Mouse (Mus musculus) liver, embryonic 15.5 days (tissue): ENCODE measurements around the gene 1110059G10Rik. TPM values are rescaled to one million over a fixed set of nuclear protein-coding genes. Genes with fewer than 3 reads are reported as not detected.

Experiments used
- ATAC-seq: fragments of 200-750 bp; cut with Nextera tagmentation; 2 replicates; pipeline ENCODE4 v1.8.0; 2017; ENCODE audit warnings: moderate number of reproducible peaks, mild to moderate bottlenecking, moderate library complexity; ENCODE audit not compliant: insufficient read depth
- H3K27ac ChIP-seq: fragments of 300-500 bp; sonication (generic); replicated peaks from 2 replicates; pipeline ENCODE4 v1.5.1; 2015; ENCODE audit warnings: mild to moderate bottlenecking, inconsistent platforms
- H3K27me3 ChIP-seq: fragments of 300-500 bp; sonication (generic); 2 replicates; pipeline ENCODE4 v1.6.1; 2015; ENCODE audit warnings: mild to moderate bottlenecking, inconsistent platforms
- H3K36me3 ChIP-seq: fragments of 300-500 bp; sonication (generic); replicated peaks from 2 replicates; pipeline ENCODE4 v1.6.1; 2015; ENCODE audit warnings: moderate library complexity, mild to moderate bottlenecking, inconsistent platforms
- H3K4me1 ChIP-seq: fragments of 300-500 bp; sonication (generic); replicated peaks from 2 replicates; pipeline ENCODE4 v1.6.1; 2015; ENCODE audit warnings: inconsistent platforms
- H3K4me2 ChIP-seq: fragments of 300-500 bp; sonication (generic); 2 replicates; pipeline ENCODE4 v1.6.1; 2015; ENCODE audit warnings: moderate library complexity, mild to moderate bottlenecking, inconsistent platforms
- H3K4me3 ChIP-seq: fragments of 300-500 bp; sonication (generic); replicated peaks from 2 replicates; pipeline ENCODE4 v1.5.1; 2015; ENCODE audit warnings: mild to moderate bottlenecking, inconsistent platforms
- H3K9ac ChIP-seq: fragments of 300-500 bp; sonication (generic); 2 replicates; pipeline ENCODE4 v1.6.1; 2015; ENCODE audit warnings: moderate library complexity, mild to moderate bottlenecking, inconsistent platforms
- H3K9me3 ChIP-seq: fragments of 300-500 bp; sonication (generic); replicated peaks from 2 replicates; pipeline ENCODE4 v1.6.1; 2016; ENCODE audit warnings: inconsistent platforms
- WGBS: fragments of 180-500 bp; shearing (Covaris S2); methylation state at CpG from one replicate; pipeline ENCODE4 v1.1.7; 2015; ENCODE audit warnings: mixed read lengths; ENCODE audit not compliant: insufficient replicate concordance; 5-methylcytosine and 5-hydroxymethylcytosine counted together
- polyA plus RNA-seq: library from polyadenylated mRNA; unstranded; fragments of >200 nt; fragmentation: Nextera tagmentation; extraction: Ambion mirVana; gene quantifications from 2 replicates; pipeline ENCODE4 v1.2.1, GENCODE M21; 2015

Gene 1110059G10Rik
- polyA plus RNA-seq: 10.8 and 12.8 TPM in 2 replicates

DNA sequence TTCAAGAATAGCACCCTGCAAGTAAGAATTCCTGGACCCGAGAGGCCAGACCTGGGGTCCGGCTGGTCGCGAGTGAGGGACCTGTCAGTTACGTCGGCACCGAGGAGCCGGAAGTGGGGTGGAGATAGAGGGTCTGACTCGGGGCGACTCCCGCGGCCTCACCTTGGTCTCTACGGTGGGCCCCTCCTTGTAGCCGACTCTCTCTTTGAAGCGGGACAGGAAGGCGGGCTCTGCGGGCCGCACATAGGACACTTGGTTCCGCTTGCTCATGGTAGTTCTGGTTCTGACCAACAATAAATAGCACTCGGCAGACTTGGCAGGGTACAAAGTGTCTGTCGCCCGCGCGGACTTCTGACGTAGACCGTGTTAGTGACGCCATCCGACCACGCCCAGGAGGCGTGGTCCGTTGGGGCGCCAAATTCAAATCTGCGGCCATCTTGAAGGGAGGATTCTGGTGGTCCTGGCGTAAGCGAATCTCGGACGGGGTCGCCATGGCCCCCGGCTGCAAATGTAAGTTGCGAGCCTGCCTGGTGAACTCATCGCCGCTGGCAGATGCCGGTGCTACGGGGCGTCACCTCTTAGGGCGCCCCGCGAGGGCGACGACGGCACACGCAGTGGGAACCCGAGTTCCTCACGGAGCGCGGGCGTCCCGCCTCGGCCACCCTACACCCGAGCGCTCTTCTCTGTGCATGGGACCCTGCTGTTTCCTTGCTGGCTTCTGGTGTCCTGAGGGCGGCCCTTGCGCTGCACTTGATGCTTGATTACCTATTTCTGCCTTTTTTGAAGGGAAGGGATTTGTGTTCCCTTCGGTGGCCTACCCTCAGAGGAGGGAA, at the start of gene 1110059G10Rik, which contains the start of gene Kif15:
Gene 1110059G10Rik, minus strand, starts transcription at position 358 of the 833 bp plus-strand sequence.
Gene Kif15, plus strand, starts transcription at position 404 of the 833 bp plus-strand sequence.
- Histone ChIP-seq H3K27me3 (no peaks in the 10 kb centered on the region), H3K9ac (peak within 1 kb of the TSS; percentile 71), H3K4me1 (peaks cover 27% of the 10 kb centered on the region), H3K9me3 (no peaks in the 10 kb centered on the region), H3K4me2 (peak within 1 kb of the TSS; percentile 75), H3K36me3 (peaks cover 31% of the 10 kb centered on the region), H3K4me3 (peak within 1 kb of the TSS; percentile 92), H3K27ac (peak within 1 kb of the TSS; percentile 76)
- WGBS: under 1% methylated on average over 64 of the region's 64 CpGs
- peak; percentile 93 for ATAC-seq

DNA sequence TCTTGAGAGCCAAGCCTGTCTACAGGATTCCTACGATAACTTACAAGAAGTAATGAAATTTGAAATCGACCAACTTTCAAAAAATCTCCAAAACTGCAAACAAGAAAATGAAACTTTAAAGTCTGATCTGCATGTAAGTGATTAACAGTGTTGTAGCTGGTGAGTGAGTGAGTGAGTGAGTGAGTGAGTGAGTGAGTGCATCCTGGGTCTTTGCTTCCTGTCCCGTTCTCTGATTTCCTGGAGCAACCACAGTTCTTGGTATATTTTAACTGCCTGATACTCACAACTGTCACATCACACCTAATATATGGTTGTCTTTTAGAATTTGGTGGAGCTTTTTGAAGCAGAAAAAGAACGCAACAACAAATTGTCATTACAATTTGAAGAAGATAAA, 48.4 kb upstream of the 1110059G10Rik start:
- H3K4me1 ChIP-seq: no peaks in the 10 kb centered on the region
- H3K9ac ChIP-seq: no peak overlapping the region
- no peaks in the 10 kb centered on the region for H3K27me3 ChIP-seq
- no peak for ATAC-seq
- peaks cover 93% of the 10 kb centered on the region for H3K36me3 ChIP-seq
- no peak overlapping the region for H3K27ac ChIP-seq
- no peak overlapping the region for H3K4me3 ChIP-seq
- H3K9me3 ChIP-seq: no peaks in the 10 kb centered on the region
- WGBS: 87% methylated on average over 4 of the region's 4 CpGs
- H3K4me2 ChIP-seq: no peak overlapping the region

DNA sequence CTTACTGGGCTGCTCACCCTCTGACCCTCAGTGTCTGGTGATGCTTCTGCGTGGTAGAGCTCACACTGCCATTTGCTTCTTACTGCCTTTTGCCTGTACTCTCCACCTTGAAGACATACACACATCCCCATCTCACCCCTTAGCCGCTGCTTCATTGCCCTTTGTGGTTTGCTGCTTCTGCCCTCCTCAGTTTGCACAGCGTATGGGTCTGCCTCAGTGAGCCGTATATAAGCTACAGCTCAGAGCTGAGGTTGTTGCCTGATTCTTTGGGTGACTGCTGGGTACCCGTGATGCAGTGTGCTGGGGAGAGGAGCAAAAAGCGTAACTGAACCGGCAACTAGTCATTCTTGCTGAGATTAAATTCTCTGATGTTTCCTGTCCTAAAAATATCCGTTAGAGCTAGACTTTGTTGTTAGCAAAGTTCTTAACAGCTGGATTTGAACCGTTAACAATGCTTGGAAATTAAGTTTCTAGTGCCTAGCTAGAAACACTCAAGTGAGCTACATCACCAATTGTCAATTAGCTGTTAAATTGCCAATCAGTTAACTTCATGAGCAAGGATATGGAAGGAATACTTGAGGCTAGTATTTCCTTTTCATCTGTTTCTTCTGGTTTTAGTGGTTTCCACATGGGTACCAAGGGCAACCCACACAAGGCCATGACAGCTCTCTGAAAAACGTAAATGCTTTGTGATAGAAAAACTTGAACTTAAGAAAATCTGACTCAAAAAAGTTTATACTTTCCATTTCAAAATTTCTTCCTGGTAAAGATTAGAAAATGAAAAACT, 47.8 kb upstream of the 1110059G10Rik start:
- Histone ChIP-seq H3K9ac (no peak overlapping the region), H3K9me3 (no peaks in the 10 kb centered on the region), H3K36me3 (peaks cover 93% of the 10 kb centered on the region), H3K4me2 (no peak overlapping the region), H3K27me3 (no peaks in the 10 kb centered on the region), H3K27ac (no peak overlapping the region), H3K4me1 (no peaks in the 10 kb centered on the region), H3K4me3 (no peak overlapping the region)
- no peak for ATAC-seq
- WGBS: 79% methylated on average over 10 of the region's 10 CpGs

DNA sequence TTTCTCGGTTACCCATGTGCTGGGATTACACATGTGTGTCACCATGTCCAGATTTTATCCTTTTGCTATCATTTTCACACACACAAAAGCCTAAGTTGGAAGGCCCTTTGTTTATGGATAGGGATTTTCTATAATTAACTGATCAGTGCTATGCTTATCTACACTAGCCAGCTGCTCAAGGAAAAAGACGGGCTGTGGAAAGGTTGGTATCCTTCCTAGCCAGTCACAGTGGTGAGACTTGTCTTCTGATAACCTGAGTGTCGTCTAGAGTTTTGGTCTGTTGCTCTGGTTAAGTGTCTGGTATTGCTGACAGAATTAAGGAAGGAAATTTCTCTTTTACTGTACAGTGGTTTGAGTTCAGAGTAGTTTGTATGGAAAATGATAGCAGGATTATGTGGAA, 21.9 kb downstream of the 1110059G10Rik start:
- no peak overlapping the region for H3K4me2 ChIP-seq
- H3K4me3 ChIP-seq: no peak overlapping the region
- WGBS: 40% methylated on average over 3 of the region's 3 CpGs
- no peak overlapping the region for H3K27ac ChIP-seq
- no peak for ATAC-seq
- no peaks in the 10 kb centered on the region for H3K9me3 ChIP-seq
- no peak overlapping the region for H3K9ac ChIP-seq
- 0 out of 2 replicates have a peak, but pooled peaks cover under 1% of the 10 kb centered on the region for H3K27me3 ChIP-seq
- no peaks in the 10 kb centered on the region for H3K4me1 ChIP-seq
- peaks cover 48% of the 10 kb centered on the region for H3K36me3 ChIP-seq

DNA sequence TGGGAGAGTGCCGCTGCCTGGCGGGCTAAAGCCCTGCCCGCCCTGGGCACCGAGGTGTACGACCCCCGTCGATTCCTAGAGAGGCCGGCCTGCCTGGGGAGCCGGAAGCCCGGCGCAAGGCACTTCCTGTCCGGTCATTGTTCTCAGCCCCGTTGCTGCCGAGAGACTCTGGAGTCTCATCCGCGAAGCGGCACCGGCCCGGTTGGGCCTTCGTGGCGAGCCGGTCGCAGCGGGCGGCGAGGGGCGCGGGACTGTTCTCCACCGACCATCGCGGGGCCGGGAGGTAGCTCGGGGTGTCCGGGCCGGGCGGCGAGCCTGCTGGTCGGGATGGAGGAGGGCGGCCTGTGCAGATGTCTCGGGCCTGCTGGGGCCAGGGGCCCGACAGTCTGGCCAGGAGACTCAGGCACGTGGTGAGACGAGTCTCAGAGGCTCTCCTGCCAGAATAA, 27.8 kb downstream of the 1110059G10Rik start, which contains the start of gene Zfp105:
Gene Zfp105, plus strand, starts transcription at position 137 of the 446 bp plus-strand sequence.
- peak within 1 kb of the TSS; percentile 74 for H3K4me2 ChIP-seq
- no peaks in the 10 kb centered on the region for H3K9me3 ChIP-seq
- peaks cover 20% of the 10 kb centered on the region for H3K36me3 ChIP-seq
- H3K9ac ChIP-seq: peak within 1 kb of the TSS; percentile 56
- H3K27me3 ChIP-seq: peaks cover 36% of the 10 kb centered on the region
- WGBS: 1% methylated on average over 43 of the region's 43 CpGs
- H3K4me1 ChIP-seq: peaks cover 5% of the 10 kb centered on the region; the same call in 1 of the 2 replicates
- ATAC-seq: no peak; the same call in 1 of the 2 replicates
- H3K4me3 ChIP-seq: peak within 1 kb of the TSS; percentile 62
- no peak within 1 kb of the TSS for H3K27ac ChIP-seq

DNA sequence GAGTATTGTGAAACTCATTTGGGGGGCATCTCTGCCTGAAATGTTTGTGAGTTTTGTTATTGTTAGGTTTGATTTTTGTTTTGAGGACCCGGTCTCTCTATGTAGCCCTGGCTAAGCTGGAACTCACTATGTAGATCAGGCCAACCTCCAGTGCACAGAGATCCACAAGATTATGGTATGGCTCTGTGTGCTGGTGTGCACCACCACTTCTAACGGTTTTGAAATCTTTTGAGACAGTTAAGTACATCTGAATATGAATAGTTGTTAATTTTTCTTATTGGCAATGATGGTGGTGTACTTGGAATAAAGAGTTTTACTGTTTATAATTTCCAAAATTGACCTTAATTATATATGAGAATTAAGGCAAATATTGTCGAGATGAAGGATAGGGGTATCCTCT, 28.4 kb downstream of the 1110059G10Rik start:
- Histone ChIP-seq H3K27ac (no peak overlapping the region), H3K9me3 (no peaks in the 10 kb centered on the region), H3K36me3 (peaks cover 17% of the 10 kb centered on the region), H3K4me3 (peak overlapping the region; percentile 62), H3K4me1 (peaks cover 5% of the 10 kb centered on the region; the same call in 1 of the 2 replicates), H3K27me3 (peaks cover 36% of the 10 kb centered on the region), H3K9ac (no peak overlapping the region), H3K4me2 (peak overlapping the region; percentile 74)
- ATAC-seq: no peak
- WGBS: 25% methylated on average over 3 of the region's 3 CpGs

DNA sequence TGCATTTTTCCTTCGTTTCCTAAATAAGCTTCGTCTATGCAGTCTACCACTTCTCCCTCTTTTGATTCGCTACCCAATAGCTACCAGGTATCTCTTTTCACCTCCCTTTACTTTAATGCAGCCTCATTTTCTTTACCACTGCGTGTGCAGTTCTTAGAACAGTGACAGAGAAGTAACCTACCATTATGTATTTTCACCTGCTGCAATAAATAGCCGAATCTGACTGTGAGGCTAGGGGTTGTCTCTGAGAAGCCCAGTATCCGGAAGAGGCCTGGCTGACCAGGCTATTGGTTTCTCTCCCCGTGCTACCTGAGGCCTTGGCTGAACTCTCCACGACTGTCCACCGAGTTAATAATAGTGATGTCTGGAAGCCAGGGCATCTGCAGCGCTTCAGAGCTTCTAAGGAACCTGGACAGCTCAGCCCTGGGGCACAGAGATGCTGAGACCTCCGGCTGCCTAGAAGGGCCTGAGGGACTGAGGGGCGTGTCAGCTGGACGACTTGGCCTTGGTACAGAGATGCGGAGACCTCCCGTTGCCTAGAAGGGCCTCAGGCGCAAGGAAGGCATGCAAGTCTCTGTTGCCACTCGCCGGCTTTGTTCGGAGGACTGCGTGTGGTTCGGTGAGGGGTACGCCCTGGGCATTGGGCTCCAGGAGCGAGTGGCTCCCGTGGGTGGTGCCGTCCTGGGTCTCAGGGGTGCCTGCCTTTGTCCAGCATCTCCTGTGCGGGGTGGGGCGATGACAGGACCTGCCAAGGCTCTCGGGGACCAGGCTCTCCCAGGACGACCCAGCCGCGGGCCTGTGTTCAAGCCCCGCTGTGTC, 47.9 kb downstream of the 1110059G10Rik start:
- ATAC-seq: no peak
- Histone ChIP-seq H3K4me2 (peak overlapping the region; percentile 53), H3K36me3 (no peaks in the 10 kb centered on the region), H3K9me3 (no peaks in the 10 kb centered on the region), H3K4me1 (no peaks in the 10 kb centered on the region), H3K9ac (no peak overlapping the region), H3K27me3 (peaks cover 9% of the 10 kb centered on the region; the same call in 1 of the 2 replicates), H3K27ac (no peak overlapping the region), H3K4me3 (peak overlapping the region; percentile 38)
- 19% methylated on average over 32 of the region's 32 CpGs for WGBS

DNA sequence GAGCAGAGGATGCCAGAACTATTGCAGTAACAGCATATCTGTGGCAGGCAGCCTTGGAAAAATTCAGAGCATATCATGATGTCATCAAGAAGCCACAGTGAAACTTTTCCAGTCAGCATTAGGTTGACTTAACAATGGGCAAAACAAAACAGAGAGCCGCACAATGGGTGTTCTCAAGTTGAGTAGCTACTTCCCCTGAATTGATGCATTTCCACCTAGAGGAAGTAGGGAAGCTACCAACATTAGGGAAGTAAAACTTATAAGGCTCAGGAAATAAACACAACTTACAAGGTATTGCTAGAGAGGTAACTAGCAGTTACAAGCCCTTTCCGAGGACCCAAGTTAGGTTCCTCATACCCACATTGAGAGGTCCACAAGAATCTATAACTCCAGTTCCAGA, 49.8 kb downstream of the 1110059G10Rik start:
- H3K27ac ChIP-seq: no peak overlapping the region
- 57% methylated on average over 2 of the region's 2 CpGs for WGBS
- H3K4me3 ChIP-seq: no peak overlapping the region

More for the DNA sequence above, 49.8 kb downstream of the 1110059G10Rik start:
- no peaks in the 10 kb centered on the region for H3K9me3 ChIP-seq
- no peak overlapping the region for H3K9ac ChIP-seq
- H3K27me3 ChIP-seq: peaks cover 9% of the 10 kb centered on the region; the same call in 1 of the 2 replicates
- no peaks in the 10 kb centered on the region for H3K36me3 ChIP-seq
- no peaks in the 10 kb centered on the region for H3K4me1 ChIP-seq
- ATAC-seq: no peak
- H3K4me2 ChIP-seq: no peak overlapping the region
